Mouse (Mus musculus): ENCODE results near the gene 2310061N02Rik. TPM values are rescaled to one million over a fixed set of nuclear protein-coding genes. Genes with fewer than 3 reads are reported as not detected.
"Not testable (repeated sequence)": the region's sequence is repeated elsewhere in the genome, so short reads cannot be mapped to it uniquely, and the experiment has no call there.

2310061N02Rik gene
- not detected in 2 replicates for polyA plus RNA-seq (2012; rRNA removed)

DNA sequence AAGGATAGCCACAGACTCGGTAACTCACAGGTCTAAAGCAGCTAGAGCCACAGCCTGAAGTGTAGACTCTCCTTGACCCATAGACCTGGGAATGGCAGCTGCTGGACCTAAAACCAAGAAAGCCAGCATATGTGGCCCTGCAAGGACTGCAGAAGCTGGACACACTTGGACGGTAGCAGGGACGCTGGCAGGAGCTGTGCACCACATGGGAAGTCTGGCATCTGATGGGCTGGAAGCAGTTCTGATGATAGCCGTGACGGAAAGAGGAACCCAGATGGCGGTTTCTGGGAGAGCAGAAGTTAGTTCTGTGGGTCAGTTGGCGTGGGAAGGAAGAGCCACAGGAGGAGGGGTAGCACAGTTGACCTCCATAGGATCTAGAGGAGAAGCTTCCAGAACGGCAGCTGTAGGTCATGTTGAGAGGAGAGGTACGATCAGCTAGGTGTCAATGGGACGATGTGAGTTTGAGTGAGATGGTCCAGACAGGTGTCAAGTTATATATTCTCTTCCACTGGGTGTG lies at the start of gene 2310061N02Rik:
Gene 2310061N02Rik (minus strand): TSS at position 467 of the 517 bp plus-strand sequence.
- no peak for TF ChIP-seq CTCF (IDR thresholded peaks at IDR 0.05; ENCODE audit: insufficient read depth, low read length)
- no peak for DNase-seq
- 79% methylated on average over 10 of the region's 10 CpGs for WGBS
- Histone ChIP-seq H3K4me3 (replicated peaks; ENCODE audit: extremely low read depth, low read depth, low read length) (no peak within 1 kb of the TSS), H3K4me1 (ENCODE audit: control insufficient read depth, insufficient read depth, low read length) (no peaks in the 10 kb centered on the region; the same call in 1 of the 2 replicates)

DNA sequence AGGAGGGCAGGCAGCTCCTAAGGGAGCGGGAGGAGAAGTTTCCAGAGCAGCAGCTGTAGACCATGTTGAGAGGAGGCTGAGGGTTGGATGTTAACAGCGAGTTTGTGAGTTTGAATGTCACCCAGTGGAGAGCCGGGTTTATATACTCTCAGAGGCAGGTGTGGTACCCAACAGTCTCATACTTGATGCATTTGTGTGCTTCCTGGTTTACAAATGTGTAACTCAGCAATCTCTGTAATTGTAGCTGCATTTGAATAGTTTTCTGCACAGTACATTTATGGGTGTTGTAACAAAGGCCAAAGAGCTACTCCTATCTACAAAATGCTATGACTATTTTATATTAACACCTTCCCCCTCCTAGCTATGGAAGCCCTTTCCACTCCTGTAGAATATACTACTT lies 43.8 kb upstream of the 2310061N02Rik start, which contains the start of gene Krtap13:
Gene Krtap13 (minus strand): TSS at position 101 of the 400 bp plus-strand sequence.
- 90% methylated on average over 3 of the region's 3 CpGs for WGBS

DNA sequence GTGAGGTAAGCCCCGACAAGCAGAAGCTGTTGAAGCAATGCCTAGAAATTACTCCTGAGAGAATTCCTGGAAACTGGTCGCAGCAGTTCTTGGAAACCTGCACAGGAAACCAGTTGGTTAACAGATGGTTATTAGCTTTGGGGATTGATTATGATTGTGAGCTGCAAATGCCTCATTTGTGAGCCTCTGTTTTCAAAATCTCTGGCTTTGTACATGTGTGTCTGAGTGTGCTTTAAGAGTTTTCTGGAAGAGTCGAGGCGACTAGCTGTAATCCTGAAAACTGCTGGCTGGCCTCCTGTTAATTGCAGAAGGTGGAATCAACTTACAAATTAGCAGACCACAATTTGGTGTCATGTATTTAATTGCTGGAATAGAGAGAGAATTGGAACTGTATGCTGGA lies 40.2 kb upstream of the 2310061N02Rik start:
- 61% methylated on average over 4 of the region's 4 CpGs for WGBS

More for the DNA sequence above, 43.8 kb upstream of the 2310061N02Rik start, which contains the start of gene Krtap13:
- H3K4me1 ChIP-seq (ENCODE audit: control insufficient read depth, insufficient read depth, low read length); H3K4me3 ChIP-seq (replicated peaks; ENCODE audit: extremely low read depth, low read depth, low read length); DNase-seq: not testable (repeated sequence)

DNA sequence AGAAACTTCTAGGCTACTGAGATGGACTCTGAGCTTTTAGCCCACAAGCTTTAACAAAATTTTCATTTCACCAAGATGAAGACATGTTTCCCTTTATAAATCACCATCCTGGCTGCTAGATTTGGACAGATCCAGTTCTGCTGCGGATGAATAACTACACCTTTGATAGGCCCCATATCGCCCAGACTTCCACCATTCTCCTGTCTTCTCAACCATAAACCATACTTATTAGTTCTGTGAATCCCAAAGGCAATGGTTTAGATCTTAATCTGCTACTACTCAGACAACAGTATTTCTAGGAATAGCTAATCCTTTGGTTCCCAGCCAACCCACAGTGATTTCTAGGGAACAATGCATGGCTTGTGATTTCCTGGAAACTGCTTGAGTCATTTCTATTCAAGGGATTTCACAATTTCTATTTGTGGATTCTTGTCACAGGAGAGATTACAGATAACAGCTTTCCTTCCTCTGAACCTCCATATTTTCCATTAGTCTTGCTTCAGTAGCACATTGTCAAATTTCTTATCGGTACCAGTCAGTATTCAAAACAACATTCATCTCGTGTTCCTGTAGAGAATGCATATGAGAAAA lies 37.1 kb upstream of the 2310061N02Rik start:
- DNase-seq: no peak
- TF ChIP-seq POLR2A (IDR thresholded peaks at IDR 0.05; ENCODE audit: borderline replicate concordance, extremely low read depth, low read depth, low read length) (no peak), CTCF (IDR thresholded peaks at IDR 0.05; ENCODE audit: insufficient read depth, low read length) (no peak)
- 51% methylated on average over 4 of the region's 4 CpGs for WGBS
- H3K4me3 ChIP-seq (replicated peaks; ENCODE audit: extremely low read depth, low read depth, low read length): no peak overlapping the region
- peaks cover 2% of the 10 kb centered on the region; the same call in 1 of the 2 replicates for H3K4me1 ChIP-seq (ENCODE audit: control insufficient read depth, insufficient read depth, low read length)

More for the DNA sequence above, 40.2 kb upstream of the 2310061N02Rik start:
- no peak for DNase-seq
- TF ChIP-seq CTCF (IDR thresholded peaks at IDR 0.05; ENCODE audit: insufficient read depth, low read length) (no peak), POLR2A (IDR thresholded peaks at IDR 0.05; ENCODE audit: borderline replicate concordance, extremely low read depth, low read depth, low read length) (no peak)
- no peak overlapping the region for H3K4me3 ChIP-seq (replicated peaks; ENCODE audit: extremely low read depth, low read depth, low read length)
- peaks cover 2% of the 10 kb centered on the region; the same call in 1 of the 2 replicates for H3K4me1 ChIP-seq (ENCODE audit: control insufficient read depth, insufficient read depth, low read length)

GRCm38 (mm10) chr16:88735391-88735790 lies 27.6 kb upstream of the 2310061N02Rik start:
- 26% methylated on average over 2 of the region's 2 CpGs for WGBS
- H3K4me3 ChIP-seq (replicated peaks; ENCODE audit: extremely low read depth, low read depth, low read length): no peak overlapping the region
- H3K4me1 ChIP-seq (ENCODE audit: control insufficient read depth, insufficient read depth, low read length): no peaks in the 10 kb centered on the region
- DNase-seq: no peak
- TF ChIP-seq POLR2A (IDR thresholded peaks at IDR 0.05; ENCODE audit: borderline replicate concordance, extremely low read depth, low read depth, low read length) (no peak), CTCF (IDR thresholded peaks at IDR 0.05; ENCODE audit: insufficient read depth, low read length) (no peak)

- Histone ChIP-seq H3K4me1 (ENCODE audit: control insufficient read depth, insufficient read depth, low read length) (no peaks in the 10 kb centered on the region), H3K4me3 (replicated peaks; ENCODE audit: extremely low read depth, low read depth, low read length) (no peak within 1 kb of the TSS)
- DNase-seq: no peak
- TF ChIP-seq POLR2A (IDR thresholded peaks at IDR 0.05; ENCODE audit: borderline replicate concordance, extremely low read depth, low read depth, low read length): no peak
- TF ChIP-seq CTCF (IDR thresholded peaks at IDR 0.05; ENCODE audit: insufficient read depth, low read length): no peak
- 83% methylated on average over 4 of the region's 4 CpGs for WGBS
Observed at GRCm38 (mm10) chr16:88728812-88729275, 21.1 kb upstream of the 2310061N02Rik start, which contains the start of gene Krtap13-1. TSS of gene Krtap13-1 (plus strand) at chr16:88728862.

GRCm38 (mm10) chr16:88720031-88720430 lies 12.3 kb upstream of the 2310061N02Rik start:
- no peak for DNase-seq
- Histone ChIP-seq H3K4me3 (replicated peaks; ENCODE audit: extremely low read depth, low read depth, low read length) (no peak overlapping the region), H3K4me1 (ENCODE audit: control insufficient read depth, insufficient read depth, low read length) (no peaks in the 10 kb centered on the region)
- TF ChIP-seq CTCF (IDR thresholded peaks at IDR 0.05; ENCODE audit: insufficient read depth, low read length) (no peak), POLR2A (IDR thresholded peaks at IDR 0.05; ENCODE audit: borderline replicate concordance, extremely low read depth, low read depth, low read length) (no peak)
- WGBS: 37% methylated on average over 1 of the region's 1 CpGs

DNA sequence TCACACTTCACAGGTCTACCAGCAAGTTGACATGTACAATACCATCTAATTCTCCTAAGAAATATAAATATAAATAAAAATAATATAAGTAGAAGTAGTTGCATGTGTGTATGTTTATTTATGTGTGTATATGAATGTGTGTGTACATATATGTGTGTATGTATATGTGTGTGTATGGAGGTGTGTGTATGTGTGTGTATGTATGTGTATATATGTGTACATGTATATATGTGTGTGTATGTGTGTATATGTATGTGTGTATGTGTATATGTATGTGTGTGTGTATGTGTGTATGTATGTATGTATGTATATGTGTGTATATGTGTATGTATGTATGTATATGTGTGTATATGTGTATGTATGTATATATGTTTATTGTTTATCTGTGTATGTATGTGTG lies 8.8 kb upstream of the 2310061N02Rik start:
- Histone ChIP-seq H3K4me1 (ENCODE audit: control insufficient read depth, insufficient read depth, low read length) (no peaks in the 10 kb centered on the region), H3K4me3 (replicated peaks; ENCODE audit: extremely low read depth, low read depth, low read length) (no peak overlapping the region)
- DNase-seq: no peak
- no peak for TF ChIP-seq CTCF (IDR thresholded peaks at IDR 0.05; ENCODE audit: insufficient read depth, low read length)
- no peak for TF ChIP-seq POLR2A (IDR thresholded peaks at IDR 0.05; ENCODE audit: borderline replicate concordance, extremely low read depth, low read depth, low read length)

DNA sequence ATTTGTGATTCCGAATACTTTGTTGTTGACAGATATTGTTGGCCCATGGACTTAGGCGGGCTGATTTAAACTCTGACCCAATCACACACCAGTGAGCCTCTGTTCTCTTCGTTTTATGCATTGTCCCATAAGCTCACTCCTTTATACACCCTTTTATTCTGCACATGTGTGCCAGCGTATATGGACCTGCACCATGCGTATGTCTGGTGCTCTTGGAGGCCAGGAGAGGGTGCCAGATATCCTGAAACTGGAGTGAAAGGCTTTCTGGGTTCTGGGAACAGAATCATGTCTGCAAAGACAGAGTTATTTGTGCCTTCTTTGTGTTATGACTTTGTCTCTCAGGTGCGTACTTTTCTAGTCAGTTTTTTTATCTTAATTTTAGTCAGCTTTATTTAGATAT lies 3.5 kb upstream of the 2310061N02Rik start:
- H3K4me3 ChIP-seq (replicated peaks; ENCODE audit: extremely low read depth, low read depth, low read length): no peak overlapping the region
- no peak for DNase-seq
- WGBS: 82% methylated on average over 6 of the region's 6 CpGs
- no peak for TF ChIP-seq POLR2A (IDR thresholded peaks at IDR 0.05; ENCODE audit: borderline replicate concordance, extremely low read depth, low read depth, low read length)
- TF ChIP-seq CTCF (IDR thresholded peaks at IDR 0.05; ENCODE audit: insufficient read depth, low read length): peak; percentile 33
- no peaks in the 10 kb centered on the region; the same call in 1 of the 2 replicates for H3K4me1 ChIP-seq (ENCODE audit: control insufficient read depth, insufficient read depth, low read length)

- Histone ChIP-seq H3K4me3 (replicated peaks; ENCODE audit: extremely low read depth, low read depth, low read length) (no peak overlapping the region), H3K4me1 (ENCODE audit: control insufficient read depth, insufficient read depth, low read length) (no peaks in the 10 kb centered on the region; the same call in 1 of the 2 replicates)
- no peak for TF ChIP-seq CTCF (IDR thresholded peaks at IDR 0.05; ENCODE audit: insufficient read depth, low read length)
- TF ChIP-seq POLR2A (IDR thresholded peaks at IDR 0.05; ENCODE audit: borderline replicate concordance, extremely low read depth, low read depth, low read length): no peak
- 40% methylated on average over 4 of the region's 4 CpGs for WGBS
- DNase-seq: no peak
Observed at GRCm38 (mm10) chr16:88710757-88711156, 3.0 kb upstream of the 2310061N02Rik start.

Data from lung, adult 2 months (tissue).